Mouse (Mus musculus) myocyte (in vitro differentiated cells): ENCODE measurements around the gene Cort.

Experiments used
- CEBPB ChIP-seq: IDR thresholded peaks from 2 replicates; pipeline ENCODE4 v1.6.1; 2011; ENCODE audit warnings: mild to moderate bottlenecking, moderate library complexity; ENCODE audit not compliant: poor library complexity, insufficient read depth, severe bottlenecking
- E2F4 ChIP-seq: IDR thresholded peaks from one replicate; pipeline ENCODE4 v1.6.1; 2011; ENCODE audit warnings: mild to moderate bottlenecking, control low read depth, moderate library complexity; ENCODE audit not compliant: insufficient read depth
- MAX ChIP-seq: IDR thresholded peaks from one replicate; pipeline ENCODE4 v1.6.1; 2011; ENCODE audit warnings: low read depth, mild to moderate bottlenecking, control low read depth
- MYOD1 ChIP-seq, 3 experiments: IDR thresholded peaks; one replicate each; pipeline ENCODE4 v1.6.1; 2011; ENCODE audit warnings: control low read depth in 2 of 3, low read depth in 2 of 3, mild to moderate bottlenecking in 2 of 3, moderate library complexity in 1 of 3; ENCODE audit not compliant: insufficient read length in 2 of 3, control insufficient read depth in 1 of 3
- MYOG ChIP-seq, 3 experiments: IDR thresholded peaks; one replicate each; pipeline ENCODE4 v1.6.1; 2011; ENCODE audit warnings: control low read depth in 2 of 3, low read depth in 2 of 3, mild to moderate bottlenecking in 2 of 3; ENCODE audit not compliant: insufficient read length in 2 of 3, control insufficient read depth in 1 of 3, insufficient read depth in 1 of 3
- POLR2A ChIP-seq: IDR thresholded peaks from one replicate; pipeline ENCODE4 v1.6.1; 2011; ENCODE audit warnings: low read depth, mild to moderate bottlenecking, control low read depth, moderate library complexity; ENCODE audit not compliant: insufficient read length
- POLR2AphosphoS2 ChIP-seq: IDR thresholded peaks from one replicate; pipeline ENCODE4 v1.6.1; 2011; ENCODE audit warnings: low read depth, control low read depth; ENCODE audit not compliant: insufficient read length
- REST ChIP-seq: IDR thresholded peaks from one replicate; pipeline ENCODE4 v1.6.1; 2011; ENCODE audit warnings: mild to moderate bottlenecking, control low read depth, moderate library complexity; ENCODE audit not compliant: insufficient read depth, insufficient read length
- SRF ChIP-seq: IDR thresholded peaks from one replicate; pipeline ENCODE4 v1.6.1; 2011; ENCODE audit warnings: low read depth; ENCODE audit not compliant: control insufficient read depth, insufficient read length
- TCF12 ChIP-seq: IDR thresholded peaks from one replicate; pipeline ENCODE4 v1.6.1; 2011; ENCODE audit warnings: mild to moderate bottlenecking, control low read depth; ENCODE audit not compliant: poor library complexity, insufficient read depth, severe bottlenecking
- TCF3 ChIP-seq: IDR thresholded peaks from one replicate; pipeline ENCODE4 v1.6.1; 2011; ENCODE audit warnings: low read depth, control low read depth; ENCODE audit not compliant: insufficient read length
- USF1 ChIP-seq: IDR thresholded peaks from one replicate; pipeline ENCODE4 v1.6.1; 2011; ENCODE audit warnings: low read depth, mild to moderate bottlenecking, control low read depth, moderate library complexity

DNA sequence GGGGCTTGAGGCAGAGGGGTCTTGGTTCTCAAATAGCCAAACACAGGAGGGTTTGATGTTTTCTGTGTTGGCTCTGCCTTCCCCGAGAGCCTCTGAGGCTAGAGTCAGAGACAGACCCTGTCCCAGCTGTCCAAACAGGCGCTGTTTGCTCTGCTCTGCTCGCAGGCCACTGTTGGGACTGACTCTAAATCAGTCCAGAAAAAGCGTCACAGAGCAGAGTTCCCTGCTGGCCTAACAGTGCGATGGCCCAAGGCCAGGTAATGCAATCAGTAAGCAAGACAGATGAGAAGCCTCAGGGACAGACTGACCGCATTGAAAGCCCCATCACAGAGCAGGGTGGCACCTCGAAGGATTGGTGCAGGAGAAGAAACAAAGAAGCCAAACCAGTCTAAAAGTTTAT, 23.0 kb upstream of the Cort start:
- no peak for TF ChIP-seq TCF12
- TF ChIP-seq MYOG (IDR thresholded peaks at IDR 0.05; ENCODE audit: control insufficient read depth in 1 of 3, insufficient read depth in 1 of 3, insufficient read length in 2 of 3, low read depth in 2 of 3): peak in 1 of 3 experiments; percentile 69
- no peak for TF ChIP-seq POLR2AphosphoS2
- peak in 1 of 3 experiments; percentile 30 for TF ChIP-seq MYOD1 (IDR thresholded peaks at IDR 0.05; ENCODE audit: control insufficient read depth in 1 of 3, insufficient read length in 2 of 3, low read depth in 2 of 3)
- no peak for TF ChIP-seq POLR2A
- TF ChIP-seq E2F4: no peak
- no peak for TF ChIP-seq CEBPB
- TF ChIP-seq USF1: no peak
- no peak for TF ChIP-seq MAX
- TF ChIP-seq REST: no peak
- TF ChIP-seq TCF3: peak; percentile 6
- no peak for TF ChIP-seq SRF
